Mouse (Mus musculus): ENCODE measurements around the gene 3110082J24Rik.

GRCm38 (mm10) chr5:30152413-30152812, 46.5 kb upstream of the 3110082J24Rik start:
- TF ChIP-seq GATA1 (IDR thresholded peaks at IDR 0.05; ENCODE audit: low read length) = no peak
- no peak for TF ChIP-seq TAL1 (IDR thresholded peaks at IDR 0.05; ENCODE audit: low read length)

All from erythroblast, embryonic 14.5 days (primary cell).